Mouse (Mus musculus) embryonic facial prominence, embryonic 15.5 days (tissue): ENCODE measurements around the gene Upk2. TPM values are rescaled to one million over a fixed set of nuclear protein-coding genes. Genes with fewer than 3 reads are reported as not detected.

Experiments used
- ATAC-seq: fragments of 200-750 bp; cut with Nextera tagmentation; 2 replicates; pipeline ENCODE4 v1.8.0; 2017; ENCODE audit warnings: low read depth, moderate TSS enrichment; ENCODE audit not compliant: insufficient number of reproducible peaks, low FRiP score, low TSS enrichment
- H3K27ac ChIP-seq: fragments of 300-500 bp; sonication (generic); replicated peaks from 2 replicates; pipeline ENCODE4 v1.5.1; 2015; ENCODE audit warnings: mild to moderate bottlenecking, inconsistent platforms
- H3K27me3 ChIP-seq: fragments of 300-500 bp; sonication (generic); 2 replicates; pipeline ENCODE4 v1.6.1; 2015; ENCODE audit warnings: inconsistent platforms
- H3K36me3 ChIP-seq: fragments of 300-500 bp; sonication (generic); 2 replicates; pipeline ENCODE4 v1.6.1; 2015; ENCODE audit warnings: mild to moderate bottlenecking, inconsistent platforms
- H3K4me1 ChIP-seq: fragments of 300-500 bp; sonication (generic); 2 replicates; pipeline ENCODE4 v1.6.1; 2015; ENCODE audit warnings: inconsistent platforms
- H3K4me2 ChIP-seq: fragments of 300-500 bp; sonication (generic); replicated peaks from 2 replicates; pipeline ENCODE4 v1.6.1; 2015; ENCODE audit warnings: mild to moderate bottlenecking, inconsistent platforms
- H3K4me3 ChIP-seq: fragments of 300-500 bp; sonication (generic); replicated peaks from 2 replicates; pipeline ENCODE4 v1.5.1; 2015; ENCODE audit warnings: mild to moderate bottlenecking, inconsistent platforms
- H3K9ac ChIP-seq: fragments of 300-500 bp; sonication (generic); 2 replicates; pipeline ENCODE4 v1.6.1; 2015; ENCODE audit warnings: inconsistent platforms
- H3K9me3 ChIP-seq: fragments of 300-500 bp; sonication (generic); replicated peaks from 2 replicates; pipeline ENCODE4 v1.6.1; 2016; ENCODE audit warnings: inconsistent platforms
- WGBS: fragments of 180-500 bp; shearing (Covaris S2); methylation state at CpG from one replicate; pipeline ENCODE4 v1.1.7; 2015; 5-methylcytosine and 5-hydroxymethylcytosine counted together
- polyA plus RNA-seq: library from polyadenylated mRNA; unstranded; fragments of >200 nt; fragmentation: Nextera tagmentation; extraction: Ambion mirVana; gene quantifications from 2 replicates; pipeline ENCODE4 v1.2.1, GENCODE M21; 2015

Upk2 gene
- polyA plus RNA-seq = 2.1 and 3.3 TPM in 2 replicates

GRCm38 (mm10) chr9:44454891-44455220 lies at the start of gene Upk2:
TSS of gene Upk2 (minus strand) at chr9:44454976.
- H3K36me3 ChIP-seq = no peaks in the 10 kb centered on the region
- no peak within 1 kb of the TSS for H3K9ac ChIP-seq
- H3K4me3 ChIP-seq = no peak within 1 kb of the TSS

GRCm38 (mm10) chr9:44502006-44502405 lies 47.2 kb upstream of the Upk2 start:
- 0% methylated on average over 4 of the region's 4 CpGs for WGBS
- Histone ChIP-seq H3K36me3 (peaks cover 46% of the 10 kb centered on the region), H3K27me3 (no peaks in the 10 kb centered on the region), H3K27ac (peak overlapping the region; percentile 86), H3K4me3 (peak overlapping the region; percentile 28), H3K4me2 (peak overlapping the region; percentile 86), H3K9ac (0 out of 2 replicates have a peak overlapping the region, but pooled peaks have one; percentile 4), H3K9me3 (no peaks in the 10 kb centered on the region), H3K4me1 (peaks cover 69% of the 10 kb centered on the region)
- ATAC-seq = no peak

More at GRCm38 (mm10) chr9:44454891-44455220, at the start of gene Upk2:
- Histone ChIP-seq H3K4me1 (peaks cover 15% of the 10 kb centered on the region), H3K9me3 (no peaks in the 10 kb centered on the region), H3K4me2 (peak within 1 kb of the TSS; percentile 26), H3K27me3 (peaks cover 14% of the 10 kb centered on the region), H3K27ac (no peak within 1 kb of the TSS)
- ATAC-seq = no peak
- WGBS = 18% methylated on average over 4 of the region's 4 CpGs

- Histone ChIP-seq H3K27ac (peak overlapping the region; percentile 98), H3K27me3 (no peaks in the 10 kb centered on the region), H3K4me1 (peaks cover 75% of the 10 kb centered on the region), H3K9ac (0 out of 2 replicates have a peak overlapping the region, but pooled peaks have one; percentile 4), H3K9me3 (no peaks in the 10 kb centered on the region), H3K36me3 (peaks cover 40% of the 10 kb centered on the region), H3K4me3 (peak overlapping the region; percentile 47), H3K4me2 (peak overlapping the region; percentile 86)
- peak; percentile 20; the same call in 1 of the 2 replicates for ATAC-seq
- WGBS = 21% methylated on average over 10 of the region's 10 CpGs
These were observed 46.6 kb upstream of the Upk2 start for GRCm38 (mm10) chr9:44501206-44501879.

GRCm38 (mm10) chr9:44500638-44501175 lies 45.9 kb upstream of the Upk2 start:
- H3K9ac ChIP-seq = 0 out of 2 replicates have a peak overlapping the region, but pooled peaks have one; percentile 0
- ATAC-seq = no peak
- peak overlapping the region; percentile 47 for H3K4me3 ChIP-seq
- H3K27ac ChIP-seq = peak overlapping the region; percentile 98
- peaks cover 33% of the 10 kb centered on the region for H3K36me3 ChIP-seq
- H3K9me3 ChIP-seq = no peaks in the 10 kb centered on the region
- WGBS = 22% methylated on average over 8 of the region's 8 CpGs
- peak overlapping the region; percentile 86 for H3K4me2 ChIP-seq
- H3K27me3 ChIP-seq = no peaks in the 10 kb centered on the region
- peaks cover 78% of the 10 kb centered on the region for H3K4me1 ChIP-seq

GRCm38 (mm10) chr9:44500163-44500533 lies 45.4 kb upstream of the Upk2 start:
- no peak for ATAC-seq
- peaks cover 80% of the 10 kb centered on the region for H3K4me1 ChIP-seq
- H3K27me3 ChIP-seq = no peaks in the 10 kb centered on the region
- H3K4me3 ChIP-seq = peak overlapping the region; percentile 47
- H3K4me2 ChIP-seq = peak overlapping the region; percentile 86
- 24% methylated on average over 5 of the region's 5 CpGs for WGBS
- H3K9me3 ChIP-seq = no peaks in the 10 kb centered on the region
- peak overlapping the region; percentile 98 for H3K27ac ChIP-seq
- peaks cover 28% of the 10 kb centered on the region for H3K36me3 ChIP-seq
- H3K9ac ChIP-seq = 0 out of 2 replicates have a peak overlapping the region, but pooled peaks have one; percentile 0

GRCm38 (mm10) chr9:44499356-44500162 lies 44.8 kb upstream of the Upk2 start:
- 5% methylated on average over 20 of the region's 20 CpGs for WGBS
- peaks cover 22% of the 10 kb centered on the region for H3K36me3 ChIP-seq
- H3K9me3 ChIP-seq = no peaks in the 10 kb centered on the region
- H3K9ac ChIP-seq = peak overlapping the region; percentile 7
- peak overlapping the region; percentile 98 for H3K27ac ChIP-seq
- ATAC-seq = peak; percentile 11; the same call in 1 of the 2 replicates
- no peaks in the 10 kb centered on the region for H3K27me3 ChIP-seq
- H3K4me3 ChIP-seq = peak overlapping the region; percentile 47
- peaks cover 80% of the 10 kb centered on the region for H3K4me1 ChIP-seq
- H3K4me2 ChIP-seq = peak overlapping the region; percentile 86

- H3K4me1 ChIP-seq = peaks cover 89% of the 10 kb centered on the region
- no peaks in the 10 kb centered on the region for H3K9me3 ChIP-seq
- H3K4me3 ChIP-seq = peak overlapping the region; percentile 47
- peaks cover 16% of the 10 kb centered on the region for H3K36me3 ChIP-seq
- no peaks in the 10 kb centered on the region for H3K27me3 ChIP-seq
- H3K4me2 ChIP-seq = peak overlapping the region; percentile 86
- 1% methylated on average over 59 of the region's 59 CpGs for WGBS
- peak; percentile 84 for ATAC-seq
- H3K9ac ChIP-seq = peak overlapping the region; percentile 47
- peak overlapping the region; percentile 98 for H3K27ac ChIP-seq
These were observed 43.9 kb upstream of the Upk2 start for GRCm38 (mm10) chr9:44498421-44499355.

GRCm38 (mm10) chr9:44497624-44498377 lies 43.0 kb upstream of the Upk2 start:
- peak overlapping the region; percentile 98 for H3K27ac ChIP-seq
- ATAC-seq = no peak
- H3K9ac ChIP-seq = peak overlapping the region; percentile 47
- H3K9me3 ChIP-seq = no peaks in the 10 kb centered on the region
- peaks cover 98% of the 10 kb centered on the region for H3K4me1 ChIP-seq
- peak overlapping the region; percentile 86 for H3K4me2 ChIP-seq
- no peaks in the 10 kb centered on the region for H3K27me3 ChIP-seq
- H3K36me3 ChIP-seq = peaks cover 7% of the 10 kb centered on the region
- peak overlapping the region; percentile 47 for H3K4me3 ChIP-seq
- WGBS = 4% methylated on average over 11 of the region's 11 CpGs

GRCm38 (mm10) chr9:44496803-44497461 lies 42.2 kb upstream of the Upk2 start:
- 45% methylated on average over 12 of the region's 12 CpGs for WGBS
- Histone ChIP-seq H3K9ac (0 out of 2 replicates have a peak overlapping the region, but pooled peaks have one; percentile 1), H3K36me3 (0 out of 2 replicates have a peak, but pooled peaks cover under 1% of the 10 kb centered on the region), H3K4me2 (no peak overlapping the region; the same call in 1 of the 2 replicates), H3K27me3 (no peaks in the 10 kb centered on the region), H3K27ac (peak overlapping the region; percentile 98), H3K9me3 (no peaks in the 10 kb centered on the region), H3K4me3 (no peak overlapping the region; the same call in 1 of the 2 replicates), H3K4me1 (peaks cover 98% of the 10 kb centered on the region)
- ATAC-seq = no peak
